Mouse (Mus musculus): ENCODE results near the gene Lmnb2.

The Lmnb2 gene

DNA sequence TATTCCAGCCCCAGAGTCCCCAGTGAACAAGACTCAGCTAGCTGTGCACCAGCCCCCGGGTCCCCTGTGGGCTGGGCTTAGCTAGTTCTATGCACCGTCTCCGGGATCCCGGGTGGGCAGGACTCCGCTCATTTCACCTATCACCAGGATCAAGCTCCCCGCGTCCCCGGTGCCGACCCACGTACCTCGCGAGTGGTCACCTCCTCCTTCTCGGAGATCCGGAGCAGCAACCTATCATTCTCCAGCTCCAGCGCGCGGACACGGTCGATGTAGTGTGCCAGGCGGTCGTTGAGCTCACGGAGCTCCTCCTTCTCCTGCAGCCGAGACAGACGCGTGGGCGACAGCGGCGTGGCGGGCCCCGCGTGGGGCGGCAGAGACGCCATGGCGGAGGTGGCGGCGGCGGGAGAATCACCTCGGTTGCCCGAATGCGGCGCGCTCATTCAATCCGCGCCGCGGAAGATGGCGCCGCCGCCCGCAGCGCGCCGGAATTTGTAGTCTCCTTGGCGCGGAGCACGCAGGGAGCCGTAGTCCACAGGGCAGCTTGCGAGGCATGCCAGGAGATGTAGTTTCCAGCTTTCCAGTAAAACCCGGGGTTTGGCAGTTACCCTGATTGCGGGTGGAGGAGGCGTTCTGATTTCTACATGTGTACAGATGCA is at the start of gene Lmnb2:
Gene Lmnb2, minus strand, starts transcription at position 467 of the 656 bp plus-strand sequence.
- peak in 1 of 2 experiments; percentile 58 for DNase-seq (ENCODE audit: low spot score in 2 of 2)

DNA sequence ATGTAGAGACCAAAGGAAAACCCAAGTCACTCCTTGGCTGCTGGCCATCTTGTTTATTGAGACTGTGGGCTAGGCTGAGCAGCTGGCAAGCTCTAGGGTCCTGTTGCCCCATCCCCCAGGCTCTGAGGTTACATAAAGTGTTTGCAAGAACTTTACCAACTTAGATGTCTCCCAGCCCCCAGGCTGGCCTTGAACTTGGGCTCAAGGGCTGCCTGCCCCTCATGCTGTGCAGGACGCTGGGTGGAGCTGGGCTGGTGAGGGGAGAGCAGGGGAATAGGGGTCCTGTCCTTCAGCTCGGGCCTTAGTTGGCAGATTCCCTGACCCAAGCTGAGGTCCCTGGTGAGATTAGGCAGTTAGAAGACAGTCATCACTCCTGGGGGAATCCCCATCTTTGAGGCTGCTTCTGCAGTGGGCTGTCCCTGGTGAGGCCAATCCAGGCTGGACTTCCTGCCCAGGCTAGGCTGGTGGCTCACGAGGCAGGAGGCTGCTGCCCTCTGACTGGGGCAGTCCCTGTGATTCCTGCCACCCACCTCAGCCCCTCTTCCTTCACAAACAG is 49.1 kb upstream of the Lmnb2 start:
- no peak for DNase-seq (ENCODE audit: low spot score in 2 of 2)

DNA sequence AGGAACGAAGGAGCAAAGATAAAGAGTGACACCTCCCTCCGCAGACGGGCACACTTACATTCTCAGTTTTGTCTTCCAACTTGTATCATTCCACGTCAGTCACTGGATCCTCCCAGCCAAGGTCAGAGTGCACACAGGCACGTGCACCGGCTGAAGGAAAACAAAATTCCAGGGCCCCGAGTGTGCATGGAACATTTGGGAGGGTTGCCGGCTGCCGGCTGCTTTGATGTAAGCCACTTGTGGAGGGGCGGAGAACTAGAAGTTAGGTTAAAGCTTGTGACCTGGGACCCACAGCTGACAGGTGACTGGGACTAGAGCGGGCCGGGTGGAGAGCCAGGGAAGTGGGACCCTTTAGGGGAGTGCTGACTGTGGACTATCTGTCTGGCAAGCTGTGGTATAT is 48.3 kb upstream of the Lmnb2 start:
- no peak for DNase-seq (ENCODE audit: low spot score in 2 of 2)

DNA sequence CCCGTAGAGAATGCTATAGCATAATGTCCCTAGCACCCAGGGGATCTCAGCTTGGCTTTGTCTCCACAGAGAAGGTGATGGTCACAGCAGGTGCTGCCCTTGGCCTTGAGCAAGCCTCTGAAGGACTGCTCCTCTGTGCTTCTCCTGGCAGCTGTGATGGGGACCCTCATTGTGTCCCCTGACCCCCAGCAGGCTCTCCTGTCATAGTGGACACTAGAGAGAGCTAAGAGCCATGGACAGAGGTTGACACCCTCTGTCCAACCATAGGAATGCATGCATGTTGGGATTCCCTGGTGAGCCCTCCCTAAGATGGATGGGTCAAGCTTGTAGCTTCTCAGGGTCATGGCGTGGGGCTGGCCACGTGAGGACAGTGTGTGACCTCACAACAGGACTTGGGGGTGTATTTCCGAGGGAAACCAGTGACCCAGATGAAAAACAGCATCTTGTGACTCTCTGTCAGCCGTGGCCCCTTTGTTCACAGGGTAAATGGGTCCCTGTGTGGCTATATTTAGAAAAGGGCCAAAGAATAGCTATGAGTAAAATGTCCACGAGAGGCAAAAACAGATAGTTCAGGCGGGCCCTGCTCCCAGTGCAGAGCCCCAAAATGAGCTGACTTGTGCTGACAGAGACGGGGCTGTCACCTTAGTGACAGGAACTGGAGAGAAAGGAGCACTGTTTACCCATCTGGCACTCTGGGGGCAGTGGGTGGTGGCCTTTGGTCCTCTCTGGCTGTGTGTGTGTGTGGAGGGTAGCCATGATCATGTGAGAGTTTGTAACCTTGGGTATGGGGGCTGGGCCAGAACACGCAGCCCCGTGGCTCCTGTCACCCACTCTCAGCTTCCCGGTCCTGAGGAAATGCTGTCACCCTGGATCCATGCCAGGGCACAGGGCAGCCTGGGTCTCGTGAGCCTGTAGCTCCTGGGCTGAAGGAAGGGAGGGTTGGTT is 45.3 kb upstream of the Lmnb2 start:
- DNase-seq (ENCODE audit: low spot score in 2 of 2): no peak

DNA sequence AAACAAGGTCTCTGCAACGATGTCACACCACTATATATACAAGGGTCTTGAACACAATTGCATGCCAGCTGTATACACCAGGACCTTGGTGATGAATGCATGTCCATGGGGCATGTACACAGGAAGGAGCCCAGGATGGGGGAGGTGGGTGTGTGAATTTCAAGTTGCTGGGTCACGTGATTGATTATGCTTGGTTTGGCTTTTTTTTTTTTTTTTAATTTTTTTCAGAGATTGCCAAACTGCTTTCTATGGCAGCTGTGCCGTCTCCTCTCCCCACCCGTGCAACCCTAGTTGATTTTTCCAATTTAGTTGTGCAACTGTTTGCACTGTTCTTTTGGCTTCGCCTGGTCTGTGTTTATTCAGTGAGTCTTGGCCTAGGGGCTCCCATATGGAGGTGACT is 44.5 kb upstream of the Lmnb2 start:
- no peak for DNase-seq (ENCODE audit: low spot score in 2 of 2)

DNA sequence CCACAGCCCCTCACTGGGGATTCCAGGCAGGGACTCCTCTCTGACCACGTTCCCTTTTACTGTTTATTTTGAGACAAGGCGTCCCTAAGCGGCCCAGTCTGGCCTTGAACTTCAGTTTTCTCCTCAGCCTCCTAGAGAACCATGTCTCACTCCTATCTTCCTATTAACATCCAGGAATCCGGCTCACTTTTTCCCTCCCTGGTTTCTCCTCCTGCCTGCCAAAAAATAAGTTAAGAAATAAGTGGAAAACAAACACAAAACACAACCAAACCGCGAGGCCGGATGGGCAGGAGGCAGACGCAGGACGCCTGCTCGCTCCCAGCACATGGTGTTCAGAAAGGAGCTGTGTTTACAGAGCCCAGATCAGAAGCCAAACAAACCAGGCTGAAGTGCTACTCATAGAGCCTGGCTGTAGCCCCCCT is 44.0 kb upstream of the Lmnb2 start:
- DNase-seq (ENCODE audit: low spot score in 2 of 2): peak in 1 of 2 experiments; percentile 58

DNA sequence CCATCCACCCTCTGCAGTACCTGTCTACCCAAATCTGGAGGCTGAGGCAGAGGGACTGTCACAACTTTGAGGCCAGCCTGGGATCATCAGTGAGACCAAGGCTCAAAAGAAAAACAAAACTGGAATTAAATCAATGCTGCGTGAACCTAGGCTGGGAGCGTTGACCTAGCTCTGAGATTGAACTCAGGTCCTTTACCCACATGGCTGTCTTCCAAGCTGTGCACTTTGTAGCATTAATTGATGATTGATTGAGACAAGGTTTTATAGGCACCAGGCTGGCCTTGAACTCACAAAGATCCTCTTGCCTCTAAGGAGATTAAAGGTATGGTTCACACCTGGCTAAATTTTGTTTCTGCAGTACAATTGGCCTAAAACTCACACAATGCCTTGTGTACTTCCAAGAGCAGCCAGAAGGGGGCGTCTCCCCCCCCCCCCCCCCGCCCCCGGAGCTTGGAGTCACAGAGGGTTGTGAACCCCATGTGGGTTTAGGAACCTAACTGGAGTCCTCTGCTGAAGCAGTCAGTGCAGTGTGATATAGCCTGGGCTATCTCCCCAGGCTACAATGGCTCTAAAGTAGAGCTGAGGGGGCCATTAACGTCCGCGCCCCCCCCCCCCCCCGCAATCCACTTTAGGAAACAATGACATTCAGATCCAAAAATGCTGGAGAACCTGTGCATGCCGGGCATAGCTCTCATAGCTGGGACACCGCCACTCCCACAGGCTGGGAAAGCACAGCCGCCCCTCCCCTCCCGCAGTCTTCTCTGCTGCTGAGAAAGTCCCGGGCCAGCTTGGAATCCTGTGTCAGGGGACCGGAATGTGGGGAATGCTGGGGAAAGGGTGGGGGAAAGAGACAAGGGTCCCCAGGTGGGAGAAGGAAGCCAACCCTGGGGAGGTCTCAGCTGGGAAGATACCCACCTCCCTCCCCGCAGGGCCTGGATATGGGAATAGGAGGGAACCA is 42.8 kb upstream of the Lmnb2 start:
- peak; percentile 72 to 73 for DNase-seq (ENCODE audit: low spot score in 2 of 2)

DNA sequence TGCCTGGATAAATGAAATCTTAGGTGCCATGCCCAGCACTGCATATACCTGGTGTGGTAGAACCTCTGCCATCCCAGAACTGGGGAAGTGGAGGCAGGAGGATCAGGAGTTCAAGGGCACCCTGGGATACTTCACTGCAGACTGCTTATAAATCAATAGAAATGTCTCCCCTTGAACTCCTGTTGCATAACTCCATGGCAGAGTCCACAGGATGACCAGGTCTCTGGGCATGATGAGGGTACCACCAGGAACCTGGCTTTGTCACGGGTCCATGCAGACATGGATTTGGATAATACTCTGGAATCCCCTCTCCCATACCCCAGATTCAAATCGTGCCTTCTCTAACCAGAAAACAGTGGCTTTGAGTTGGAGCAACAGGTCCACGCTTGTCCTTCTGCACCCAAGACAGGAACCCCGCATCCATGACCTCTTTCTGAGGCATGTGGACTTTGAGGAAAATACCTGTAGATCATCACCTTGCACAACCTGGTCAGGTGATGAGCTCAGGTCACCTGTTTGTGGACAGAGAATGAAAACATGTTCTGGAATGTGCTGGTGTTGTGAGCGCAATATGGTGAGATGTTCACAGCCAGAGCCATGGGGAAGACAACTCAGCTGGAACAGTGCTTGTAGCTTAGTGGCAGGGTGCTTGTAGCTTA is 41.1 kb upstream of the Lmnb2 start:
- DNase-seq (ENCODE audit: low spot score in 2 of 2): no peak

DNA sequence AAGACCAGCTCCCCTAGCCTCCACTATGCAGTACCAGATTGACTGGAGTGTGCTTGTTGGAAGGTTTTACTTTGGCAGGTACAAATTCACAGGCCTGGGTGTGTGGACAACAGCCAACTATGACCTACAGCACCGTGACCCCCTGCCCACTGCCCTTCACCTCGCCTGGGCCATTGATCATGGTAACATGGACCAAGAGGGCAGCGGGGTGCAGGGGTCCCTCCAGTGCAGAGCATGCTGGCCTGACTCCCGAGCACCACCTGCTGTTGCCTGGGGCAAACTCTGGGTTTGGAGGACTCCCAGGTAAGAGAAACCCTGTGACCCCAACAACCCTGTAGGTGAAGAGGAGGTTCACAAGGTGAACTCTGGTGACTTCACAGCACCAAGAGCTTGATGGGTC is 39.7 kb upstream of the Lmnb2 start:
- DNase-seq (ENCODE audit: low spot score in 2 of 2): no peak

DNA sequence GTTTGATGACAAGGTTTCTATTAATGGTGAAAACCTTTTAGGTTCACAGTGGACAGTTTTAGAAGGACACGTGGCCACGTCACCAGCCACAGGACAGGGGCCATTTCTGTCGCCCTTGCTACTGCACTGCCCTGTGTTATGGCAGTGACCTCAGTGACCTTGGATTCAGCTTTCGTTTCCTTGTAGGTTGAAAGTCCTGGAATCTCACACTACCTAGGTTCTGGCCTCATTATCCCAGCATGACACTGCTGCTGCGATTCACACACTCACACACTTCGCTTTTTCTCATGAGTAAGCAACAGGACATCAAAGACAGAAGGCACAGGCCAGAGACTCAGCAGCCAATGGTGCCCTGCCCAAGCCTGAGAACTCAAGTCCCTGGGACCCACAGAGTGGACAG is 38.9 kb upstream of the Lmnb2 start:
- no peak for DNase-seq (ENCODE audit: low spot score in 2 of 2)

DNA sequence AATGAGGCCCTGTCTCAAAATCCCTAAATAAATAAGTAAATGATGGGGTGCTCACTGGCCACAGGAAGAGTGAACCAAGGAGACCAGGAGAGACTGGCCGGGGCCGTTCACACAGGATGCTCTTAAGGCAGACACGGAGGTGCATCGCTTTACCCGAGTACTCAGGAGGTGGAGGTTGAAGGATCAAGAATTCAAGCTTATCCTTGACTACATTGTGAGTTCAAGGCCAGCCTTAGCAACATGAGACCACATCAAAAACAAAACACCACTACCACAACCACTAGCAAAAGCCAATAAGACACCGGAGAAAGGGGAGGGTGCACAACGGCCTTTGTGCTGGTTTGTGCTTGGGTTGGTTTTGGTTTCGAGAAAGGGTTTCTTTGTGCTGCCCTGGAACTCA is 38.3 kb upstream of the Lmnb2 start:
- no peak for DNase-seq (ENCODE audit: low spot score in 2 of 2)

DNA sequence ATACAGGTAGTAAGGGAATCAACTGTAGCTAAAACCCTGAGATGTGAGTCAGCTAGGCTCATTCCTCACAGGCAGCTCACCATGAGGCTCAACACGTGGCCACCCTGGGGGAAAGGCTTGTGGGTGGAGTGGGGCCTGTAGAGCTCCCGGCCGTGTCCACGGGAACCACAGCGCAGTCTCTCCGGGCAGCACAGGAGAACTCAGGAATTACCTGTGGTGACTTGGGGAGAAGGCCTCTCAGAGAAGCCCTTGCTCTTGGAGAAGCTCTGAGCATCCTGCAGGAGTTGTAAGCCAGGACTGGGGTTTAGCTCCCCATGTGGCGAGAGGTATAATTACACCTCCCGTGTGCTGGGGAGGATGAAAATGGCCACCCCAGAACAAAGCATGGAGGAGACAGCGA is 37.5 kb upstream of the Lmnb2 start:
- no peak for DNase-seq (ENCODE audit: low spot score in 2 of 2)

DNA sequence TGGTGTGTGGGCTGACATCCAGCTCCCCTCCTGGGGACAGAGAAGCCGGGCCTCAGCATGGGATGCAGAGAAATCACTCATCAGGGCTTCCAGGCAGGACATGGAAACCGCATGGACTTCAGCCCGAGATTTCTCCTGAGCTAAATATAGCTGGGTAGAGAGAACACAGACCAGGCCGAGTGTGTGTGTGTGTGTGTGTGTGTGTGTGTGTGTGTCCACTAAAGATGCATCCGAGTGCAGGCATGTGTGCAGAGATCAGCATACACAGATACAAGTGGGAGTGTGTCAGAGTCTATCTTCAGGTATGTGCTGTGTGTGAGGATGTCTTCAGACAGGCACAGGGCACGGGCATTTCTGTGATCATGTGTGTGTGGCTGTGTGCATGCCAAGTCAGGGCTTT is 36.8 kb upstream of the Lmnb2 start:
- no peak for DNase-seq (ENCODE audit: low spot score in 2 of 2)

DNA sequence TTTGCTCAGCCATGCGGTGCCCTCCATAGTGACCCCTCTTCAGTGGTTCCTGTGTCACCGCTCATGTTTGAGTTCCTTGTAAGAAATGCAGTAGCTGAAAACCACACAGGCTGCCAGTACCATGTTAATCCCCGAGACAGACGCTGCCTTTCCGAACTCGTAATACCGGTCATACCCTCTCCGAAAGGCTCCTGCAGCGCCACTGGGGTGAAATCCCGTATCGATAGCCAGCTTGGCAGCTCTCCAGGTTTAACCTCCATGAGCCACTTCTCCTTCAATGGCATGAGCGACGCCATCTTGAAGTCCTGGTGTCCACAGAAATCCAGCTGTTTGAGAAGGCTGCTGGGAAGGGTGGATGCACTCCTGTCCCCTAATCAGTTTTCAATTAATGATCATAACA is 36.4 kb upstream of the Lmnb2 start:
- DNase-seq (ENCODE audit: low spot score in 2 of 2): no peak

DNA sequence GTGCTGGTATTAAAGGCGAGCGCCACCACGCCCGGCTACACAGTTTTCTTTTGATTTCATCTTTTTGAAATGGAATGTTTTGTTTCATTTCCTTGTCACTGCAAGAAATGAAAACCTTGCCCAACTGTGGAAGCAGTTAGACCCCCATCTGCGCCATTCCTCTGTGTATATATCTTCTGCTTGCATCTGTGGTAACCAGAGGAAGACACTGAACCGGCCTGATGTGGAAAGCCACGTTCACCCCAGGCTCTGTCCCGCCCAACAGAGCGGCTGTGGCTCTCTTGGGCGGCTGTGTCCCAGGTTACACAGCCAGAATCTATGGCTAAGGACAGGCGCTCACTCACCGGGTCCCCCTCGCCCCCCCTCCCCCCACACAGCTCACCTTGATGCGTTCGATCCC is 34.4 kb upstream of the Lmnb2 start:
- DNase-seq (ENCODE audit: low spot score in 2 of 2): no peak

DNA sequence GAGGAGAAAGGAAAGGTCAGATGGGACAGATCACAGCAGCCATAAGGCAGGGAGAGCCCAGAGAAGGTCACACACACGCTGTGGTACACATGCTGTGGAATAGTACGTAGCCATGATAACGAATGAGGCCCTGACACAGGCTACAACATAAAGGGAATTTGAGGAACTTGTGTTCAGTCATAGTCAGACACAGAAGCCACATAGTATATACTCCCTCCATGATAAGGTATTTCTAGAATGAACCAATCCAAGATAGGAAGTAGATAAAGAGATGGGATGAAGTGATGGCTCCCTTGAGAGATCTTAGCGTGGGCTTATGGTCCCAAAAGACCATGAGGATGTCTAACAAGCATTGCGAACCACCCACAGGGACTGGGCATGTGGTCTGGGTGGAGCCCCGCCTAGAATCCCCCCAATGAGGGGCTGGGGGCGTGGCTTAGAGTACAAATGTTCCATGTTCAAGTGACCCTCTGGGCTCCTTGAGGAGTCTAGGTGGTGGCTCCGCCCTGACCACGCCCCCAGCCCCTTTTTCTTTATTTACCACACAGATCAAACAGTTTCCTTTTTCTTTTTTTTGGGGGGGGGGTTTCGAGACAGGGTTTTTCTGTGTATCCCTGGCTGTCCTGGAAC is 33.8 kb upstream of the Lmnb2 start:
- DNase-seq (ENCODE audit: low spot score in 2 of 2): no peak

DNA sequence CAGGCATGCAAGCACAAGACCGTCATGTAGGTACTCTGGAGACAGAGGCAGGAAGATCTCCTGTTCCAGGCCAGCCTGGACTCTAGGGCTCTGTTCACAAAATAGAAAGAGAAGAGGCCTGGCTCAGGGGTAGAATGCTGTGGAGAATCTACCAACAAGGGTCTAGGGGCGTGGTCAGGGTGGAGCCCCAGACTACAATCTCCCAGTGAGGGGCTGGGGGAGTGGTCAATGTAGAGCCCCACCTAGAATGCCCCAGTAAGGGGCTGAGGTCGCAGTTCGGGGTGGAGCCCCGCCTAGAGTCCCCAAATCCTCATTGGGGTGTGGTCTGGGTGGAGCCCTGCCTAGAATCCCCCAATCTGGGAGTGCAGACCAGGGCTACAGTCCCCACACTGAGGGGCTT is 32.3 kb upstream of the Lmnb2 start:
- no peak for DNase-seq (ENCODE audit: low spot score in 2 of 2)

DNA sequence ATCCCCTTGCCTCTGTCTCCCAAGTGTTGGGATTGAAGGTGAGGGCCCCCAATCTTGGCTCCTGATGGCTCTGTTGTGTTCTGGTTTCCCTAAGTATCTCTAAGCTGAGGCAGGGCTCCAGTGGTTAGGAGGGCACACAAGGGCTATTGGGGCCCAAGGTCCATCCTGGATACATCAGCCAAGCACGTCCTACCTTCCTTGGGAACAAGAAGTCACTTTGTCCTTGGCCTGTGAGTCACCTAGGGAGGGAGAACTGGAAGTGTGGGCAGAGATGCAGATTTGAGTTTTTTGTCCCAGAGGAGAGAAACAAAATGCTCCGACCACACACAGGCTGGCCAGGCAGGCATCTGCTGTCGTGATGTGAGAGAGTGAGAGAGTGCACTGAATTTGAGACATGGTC is 31.0 kb upstream of the Lmnb2 start:
- DNase-seq (ENCODE audit: low spot score in 2 of 2): no peak

DNA sequence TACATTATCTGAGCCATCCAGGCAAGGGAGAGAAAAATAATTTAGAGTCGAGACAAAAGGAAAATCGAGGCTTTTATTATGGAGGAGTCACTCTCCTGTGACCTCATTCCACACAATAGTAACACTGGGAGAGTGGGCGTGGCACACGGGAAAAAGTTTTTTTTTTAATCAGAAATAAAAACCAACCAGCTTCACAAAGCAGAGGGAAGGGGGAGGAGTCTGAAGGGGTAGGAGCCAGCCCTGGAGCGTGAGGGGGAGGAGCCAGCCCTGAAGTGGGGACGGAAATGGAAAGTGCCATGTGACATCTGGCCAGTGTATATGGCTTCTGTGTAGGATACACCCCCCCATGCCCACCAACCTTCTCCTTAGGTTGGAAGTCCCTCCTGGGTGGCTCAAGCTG is 30.5 kb upstream of the Lmnb2 start:
- no peak for DNase-seq (ENCODE audit: low spot score in 2 of 2)

DNA sequence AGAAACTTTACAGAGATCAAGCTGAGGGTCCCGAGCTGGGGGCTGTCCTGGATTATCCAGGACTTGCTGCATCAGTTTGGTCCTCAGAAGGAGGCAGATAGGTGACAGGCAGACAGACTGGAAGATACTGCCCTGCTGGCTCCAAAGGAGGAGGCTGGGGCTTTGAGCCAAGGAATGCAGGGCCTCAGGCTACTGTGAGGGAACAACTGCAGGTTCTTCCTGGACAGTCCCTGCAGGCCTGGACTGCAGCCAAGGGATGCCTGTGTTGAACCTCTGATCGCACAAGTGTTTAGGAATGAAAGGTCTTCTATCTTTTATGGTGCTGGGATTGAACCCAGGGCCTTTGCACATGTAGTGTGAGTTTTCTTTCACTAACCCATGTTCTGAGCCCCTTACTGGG is 29.8 kb upstream of the Lmnb2 start:
- no peak for DNase-seq (ENCODE audit: low spot score in 2 of 2)
